Mouse (Mus musculus): ENCODE measurements at regions not wholly inside any gene's neighbourhood (a gene's known extent, or its start where the extent isn't known, plus 50 kb on each side); places are given as distances from the start of the nearest gene placed in this dataset.

DNA sequence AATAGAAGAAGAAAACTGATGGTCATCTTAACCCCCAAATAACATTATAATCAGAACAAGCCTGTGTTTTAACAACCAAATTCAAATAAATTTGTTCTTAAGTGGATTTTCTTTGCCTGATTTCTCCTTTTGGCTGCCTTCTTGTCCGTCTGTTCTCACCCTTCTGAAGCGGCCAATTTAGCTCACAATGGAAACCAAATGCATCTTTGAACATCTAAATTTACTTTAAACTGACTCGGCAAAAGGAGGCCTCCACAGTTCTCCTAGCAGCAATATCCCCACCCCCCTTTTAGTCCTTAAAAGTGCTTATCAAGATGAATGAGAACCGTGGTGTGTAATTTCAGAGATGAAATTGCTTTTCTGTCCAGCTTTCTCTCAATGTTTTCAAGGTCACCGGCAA lies 389.6 kb upstream of the Adamts16 start:
- DNase-seq = no peak

DNA sequence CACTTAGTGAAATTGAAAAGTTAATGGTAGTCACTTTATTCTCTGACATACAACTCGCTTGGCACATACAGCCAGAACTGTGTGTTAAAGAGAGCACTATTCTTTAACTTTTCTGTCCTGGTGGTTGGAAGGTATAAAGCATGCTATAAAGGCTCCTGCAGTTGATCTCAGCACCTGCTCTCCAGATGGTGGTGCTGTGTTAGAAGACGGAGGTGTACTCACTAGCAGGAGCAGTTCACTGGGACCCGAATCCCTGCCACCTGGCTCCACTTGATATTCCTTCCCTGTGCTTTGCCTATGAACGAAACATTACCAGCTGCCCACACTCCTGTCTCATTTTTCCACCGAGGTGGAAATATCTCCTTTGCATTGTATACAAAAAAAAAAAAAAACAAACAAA lies 373.2 kb upstream of the Adamts16 start:
- DNase-seq = no peak

DNA sequence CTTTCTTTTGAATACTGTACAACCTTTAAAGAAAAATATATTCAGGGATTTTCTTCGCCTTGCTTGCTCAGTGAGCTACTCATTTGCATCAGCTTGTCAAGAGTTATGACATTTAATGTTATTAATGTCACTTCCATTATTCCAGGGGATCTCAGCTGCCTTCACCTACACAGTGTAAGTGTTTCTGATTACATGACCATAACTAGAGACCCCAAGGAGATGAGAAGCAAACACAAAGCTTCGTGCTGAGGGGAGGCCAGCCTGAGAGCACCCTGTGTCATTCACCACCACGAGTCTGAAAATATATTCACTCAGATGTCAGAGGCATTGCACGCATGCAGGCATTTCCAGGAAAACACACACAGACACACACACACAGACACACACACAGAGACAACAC lies 369.8 kb upstream of the Adamts16 start:
- DNase-seq = no peak

DNA sequence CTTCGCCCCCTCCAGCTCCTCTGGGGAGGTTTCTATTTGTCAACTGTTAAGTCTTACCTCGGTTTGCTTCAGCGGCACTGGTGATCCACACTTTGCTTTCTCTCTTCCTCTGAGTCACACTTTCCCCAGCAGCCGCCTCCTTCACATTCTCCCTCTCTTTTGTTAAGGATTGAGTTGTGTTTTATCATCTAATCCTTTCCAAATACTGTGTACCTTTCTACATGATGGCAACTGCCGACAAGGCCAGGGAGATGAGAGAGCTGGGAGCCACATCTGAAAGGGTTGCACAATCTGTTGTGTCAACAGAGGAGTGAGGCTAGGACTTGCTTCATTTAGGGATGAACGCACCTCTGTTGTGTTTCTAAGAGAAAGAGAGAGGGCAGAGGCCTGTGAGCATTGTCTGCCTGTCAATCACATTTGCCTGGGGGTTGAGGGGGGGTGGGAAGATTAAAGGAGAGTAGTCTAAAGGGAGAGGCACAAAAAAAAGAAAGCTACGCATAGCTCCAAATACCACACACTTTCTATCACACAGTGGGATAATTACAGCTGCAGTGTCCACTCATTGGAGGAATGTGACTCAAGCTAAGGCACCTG lies 369.1 kb upstream of the Adamts16 start:
- DNase-seq = no peak

DNA sequence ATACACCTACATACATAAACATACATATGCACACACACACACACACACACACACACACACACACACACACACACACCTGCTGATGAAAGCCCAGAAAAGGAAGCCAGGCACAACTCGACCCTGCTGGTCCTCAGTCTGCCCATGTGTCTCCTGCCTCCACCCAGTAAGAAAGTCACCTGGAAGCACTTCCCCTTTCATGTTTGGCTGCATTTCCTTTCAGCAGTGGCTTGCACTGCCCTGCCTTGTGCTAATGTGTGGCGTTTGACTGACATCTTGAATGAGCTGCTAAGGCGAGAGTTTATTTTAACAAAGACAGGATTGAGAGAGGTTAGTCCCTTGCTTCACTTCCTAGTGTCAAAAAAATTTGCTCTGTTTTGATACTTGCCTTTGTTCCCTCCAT lies 364.1 kb upstream of the Adamts16 start:
- DNase-seq = no peak

DNA sequence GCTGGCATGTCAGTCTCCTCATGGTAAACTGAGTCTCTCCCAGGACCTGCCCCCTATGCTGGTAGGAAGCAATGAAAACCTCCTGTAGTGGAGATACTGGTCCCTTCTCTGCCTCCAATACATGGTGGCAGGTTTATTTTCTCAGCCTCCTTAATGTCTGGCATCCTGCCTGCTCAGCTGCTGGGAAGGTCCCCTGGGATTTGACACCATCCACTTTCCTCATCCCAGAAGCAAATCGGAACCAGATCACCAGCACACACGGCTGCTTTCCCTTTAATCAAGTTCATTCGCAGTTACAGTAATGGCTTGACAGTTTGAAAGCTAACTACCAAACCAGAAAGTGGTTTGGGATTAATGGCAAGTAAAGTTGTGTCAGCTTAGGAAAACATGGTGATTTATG lies 359.0 kb upstream of the Adamts16 start:
- no peak for DNase-seq

DNA sequence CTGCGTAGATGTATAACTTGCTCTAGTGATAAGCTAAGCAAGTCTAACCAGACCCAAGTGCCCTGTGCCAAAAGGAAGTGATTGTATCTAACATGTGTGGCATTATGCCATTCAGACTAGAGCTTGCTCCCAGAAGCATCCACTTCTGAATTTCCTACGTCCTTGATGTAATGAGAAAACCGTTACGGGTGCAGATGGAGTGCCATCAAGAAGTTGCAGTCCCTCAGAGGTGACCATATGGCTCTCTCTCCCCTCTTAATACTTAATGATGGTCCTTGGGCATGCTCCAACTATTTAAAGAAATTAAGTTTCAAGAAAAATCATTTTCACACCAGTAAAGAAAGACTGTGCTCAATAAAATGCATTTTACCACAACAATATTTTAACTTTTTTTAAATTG lies 354.1 kb upstream of the Adamts16 start:
- no peak for DNase-seq

DNA sequence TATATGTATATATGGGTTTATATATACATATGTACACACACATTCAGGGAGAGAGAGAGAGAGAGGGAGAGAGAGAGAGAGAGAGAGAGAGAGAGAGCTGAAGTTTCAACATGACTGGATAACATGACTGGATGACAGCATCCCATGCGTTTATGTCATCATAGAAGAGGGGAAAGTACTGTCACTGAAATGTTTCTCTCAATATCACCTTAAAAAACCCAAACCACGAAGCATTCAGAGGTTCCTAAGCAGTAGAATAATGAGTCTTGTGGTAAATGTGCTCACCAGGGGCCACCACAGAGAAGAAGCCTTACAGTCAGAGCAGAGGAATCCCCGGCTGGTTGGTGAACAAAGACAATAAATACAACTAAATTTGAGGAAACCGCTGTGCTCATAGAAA lies 342.9 kb upstream of the Adamts16 start:
- DNase-seq = no peak

DNA sequence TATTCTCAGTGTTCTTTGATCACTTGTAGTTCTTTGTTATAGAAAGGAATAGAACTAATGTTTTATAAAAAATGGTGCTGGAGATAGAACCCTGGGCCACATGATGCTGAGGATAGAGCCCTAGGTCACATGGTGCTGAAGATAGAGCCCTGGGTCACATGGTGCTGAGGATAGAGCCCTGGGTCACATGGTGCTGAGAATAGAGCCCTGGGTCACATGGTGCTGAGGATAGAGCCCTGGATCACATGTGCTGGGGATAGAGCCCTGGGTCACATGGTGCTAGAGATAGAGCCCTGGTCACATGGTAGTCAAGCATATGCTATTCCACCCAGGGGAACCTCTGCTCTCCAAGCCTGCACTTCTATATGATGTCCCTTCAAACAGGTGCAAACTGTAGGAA lies 337.5 kb upstream of the Adamts16 start:
- no peak for DNase-seq

DNA sequence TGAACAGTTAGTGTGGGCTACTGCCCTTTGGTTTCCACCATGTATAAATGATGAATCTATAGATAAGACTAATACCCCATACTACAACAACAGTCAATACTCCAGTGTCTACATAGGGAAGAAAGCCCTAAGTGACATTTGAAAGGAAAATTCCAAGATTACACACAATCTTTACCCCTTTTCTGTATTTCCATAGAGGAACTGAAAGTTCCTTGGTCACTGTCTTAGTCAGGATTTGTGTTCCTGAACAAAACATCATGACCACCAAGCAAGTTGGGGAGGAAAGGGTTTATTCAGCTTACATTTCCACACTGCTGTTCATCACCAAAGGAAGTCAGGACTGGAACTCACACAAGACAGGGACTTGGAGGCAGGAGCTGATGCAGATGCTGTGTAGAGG lies 332.7 kb upstream of the Adamts16 start:
- DNase-seq = no peak

DNA sequence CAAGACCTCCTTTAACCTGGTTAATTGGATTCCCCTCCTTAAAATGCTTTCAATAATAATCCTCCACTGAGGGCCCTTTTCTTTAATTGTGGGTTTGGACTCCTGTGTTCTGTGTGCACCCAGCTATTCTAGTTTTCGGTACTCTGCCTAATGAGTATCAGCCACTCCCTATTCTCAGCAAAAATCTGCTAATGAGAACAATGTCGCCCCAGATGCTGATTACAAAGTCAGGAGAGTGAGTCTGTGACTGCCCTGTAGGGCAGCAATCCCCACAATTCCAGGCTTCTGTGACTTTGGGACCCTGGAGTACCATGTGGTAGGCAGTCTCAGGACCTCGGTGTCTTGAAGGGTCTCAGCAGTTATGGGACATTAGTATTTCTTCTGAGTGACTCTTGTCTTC lies 324.6 kb upstream of the Adamts16 start:
- DNase-seq = no peak

DNA sequence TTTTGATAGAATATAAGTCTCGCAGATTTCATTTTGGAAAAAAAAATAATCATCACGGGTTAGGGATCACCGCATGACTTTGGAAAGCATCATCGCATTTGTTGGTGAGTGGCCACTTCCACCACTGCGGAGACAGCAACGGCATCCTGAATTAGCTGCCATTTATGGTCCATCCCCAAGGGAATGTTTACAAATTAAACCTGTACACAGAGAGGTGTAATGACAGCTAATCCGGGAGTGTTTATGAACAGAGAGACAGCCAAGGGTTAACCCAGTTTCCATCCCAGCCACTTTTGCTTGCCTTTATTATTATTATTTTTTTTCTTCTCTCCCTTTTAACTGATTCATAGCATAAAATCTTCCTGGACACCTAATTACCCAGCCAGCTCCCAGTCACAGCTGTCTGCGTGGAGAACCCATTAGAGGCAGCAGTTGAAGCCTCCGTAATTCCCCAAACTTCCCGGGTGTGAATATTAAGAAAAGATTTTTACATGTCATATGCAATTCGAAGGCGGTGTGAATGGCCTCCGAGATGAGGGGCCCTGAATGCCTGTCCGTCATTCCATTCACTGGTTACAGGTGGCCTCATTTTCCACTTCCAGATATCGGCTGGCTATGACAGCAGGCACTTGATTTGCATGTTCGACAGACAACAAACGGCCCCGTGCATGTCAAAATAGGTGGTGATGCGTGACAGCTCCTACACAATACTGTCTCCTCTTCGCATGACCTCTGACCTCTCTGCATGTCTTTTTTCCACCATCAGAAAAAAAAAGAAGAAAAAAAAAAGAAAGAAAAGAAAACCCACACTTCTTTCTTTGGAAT lies 323.7 kb upstream of the Adamts16 start:
- DNase-seq = no peak

DNA sequence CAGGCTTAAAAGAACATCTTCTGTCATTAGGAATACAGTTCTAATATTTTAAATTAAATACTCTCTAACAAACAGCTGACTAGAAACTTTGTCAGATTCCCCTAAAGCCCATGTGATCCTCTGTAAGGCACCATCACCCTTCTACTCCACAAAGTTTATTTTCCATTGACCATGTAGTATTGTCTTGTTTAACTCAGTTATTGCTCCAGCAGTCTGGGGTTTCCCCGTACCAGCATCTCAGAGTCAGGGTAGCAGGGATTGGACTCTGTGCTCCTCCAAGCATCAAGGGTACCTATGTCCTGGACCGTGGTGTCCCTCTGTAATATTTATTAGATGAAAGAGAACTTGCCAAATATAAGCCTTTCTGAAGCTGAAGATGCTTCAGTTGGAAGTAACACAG lies 322.4 kb upstream of the Adamts16 start:
- no peak for DNase-seq

DNA sequence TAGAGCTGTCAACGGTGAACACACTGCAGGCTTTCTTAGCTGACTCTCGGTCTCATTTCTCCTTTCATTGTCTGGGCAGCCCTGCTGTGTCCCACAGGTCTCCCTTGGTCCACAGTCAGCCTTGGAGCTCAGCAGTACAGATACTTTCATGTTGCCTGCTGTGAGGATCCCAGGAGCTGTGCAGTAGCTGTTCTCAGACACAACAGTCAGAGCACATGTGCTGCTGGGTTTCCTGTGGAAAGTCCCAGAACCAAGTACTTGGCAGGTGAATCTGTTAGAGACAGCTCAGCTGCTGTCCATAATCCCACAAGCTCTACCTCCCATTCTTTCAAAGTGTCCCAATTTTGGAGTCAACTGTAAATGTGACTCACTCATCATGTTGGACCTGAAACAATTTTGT lies 321.3 kb upstream of the Adamts16 start:
- DNase-seq = no peak

DNA sequence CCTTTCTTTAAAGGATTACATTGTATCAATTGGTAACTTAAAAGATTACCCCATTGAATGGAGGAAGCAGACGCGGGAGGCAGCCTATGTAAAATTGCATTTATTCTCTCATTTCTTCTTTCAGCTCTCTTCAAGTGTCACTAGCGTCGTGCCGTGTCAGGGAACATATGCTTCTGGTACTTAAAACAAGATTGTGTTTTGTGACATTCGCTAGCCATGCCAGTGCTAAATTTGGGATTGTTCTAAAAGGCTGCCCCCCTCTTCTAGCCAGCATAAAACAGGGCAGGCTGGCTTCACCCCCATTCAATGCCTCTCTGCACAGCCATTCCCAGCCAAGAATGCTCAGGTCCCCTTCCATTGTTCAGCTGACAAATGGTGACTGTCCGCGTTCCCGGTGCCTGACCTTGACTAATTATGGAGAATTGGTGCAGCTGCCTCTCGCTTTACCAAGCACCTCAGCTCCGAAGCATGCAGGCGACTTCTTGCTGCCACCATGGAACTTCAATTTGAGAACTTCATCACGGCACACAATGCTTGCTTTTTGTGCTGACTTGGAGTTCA lies 316.8 kb upstream of the Adamts16 start:
- no peak for DNase-seq

DNA sequence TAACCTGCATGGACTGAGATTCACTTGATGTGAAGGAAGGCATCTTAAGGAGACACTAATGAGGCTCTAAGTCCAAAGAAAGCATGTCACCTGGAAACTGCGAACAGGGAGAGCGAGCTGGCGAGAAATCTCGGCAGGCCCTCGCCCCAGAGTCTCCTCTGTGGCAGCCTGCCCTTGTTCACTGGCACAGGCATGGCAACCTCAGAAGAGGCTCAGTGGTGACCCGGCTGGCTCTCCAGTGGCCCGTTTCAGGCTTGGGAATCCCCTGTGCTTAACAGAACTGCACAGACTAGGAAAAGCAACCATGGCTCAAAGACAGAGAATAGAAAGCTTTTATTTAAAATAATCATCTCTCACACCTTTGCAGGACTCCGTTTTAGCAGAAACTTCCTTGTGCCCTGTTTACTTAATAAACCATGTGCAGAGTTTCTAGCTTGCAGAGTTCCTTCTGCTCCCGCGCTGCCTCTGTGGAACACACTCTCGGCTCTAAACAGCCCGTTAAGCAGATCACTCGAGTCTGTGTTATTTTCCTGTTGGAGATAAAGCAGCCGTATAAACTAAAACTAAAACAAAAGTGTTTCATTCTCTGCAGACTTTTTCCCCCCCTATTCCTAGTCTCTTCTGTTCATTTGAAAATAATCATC lies 316.2 kb upstream of the Adamts16 start:
- no peak for DNase-seq

DNA sequence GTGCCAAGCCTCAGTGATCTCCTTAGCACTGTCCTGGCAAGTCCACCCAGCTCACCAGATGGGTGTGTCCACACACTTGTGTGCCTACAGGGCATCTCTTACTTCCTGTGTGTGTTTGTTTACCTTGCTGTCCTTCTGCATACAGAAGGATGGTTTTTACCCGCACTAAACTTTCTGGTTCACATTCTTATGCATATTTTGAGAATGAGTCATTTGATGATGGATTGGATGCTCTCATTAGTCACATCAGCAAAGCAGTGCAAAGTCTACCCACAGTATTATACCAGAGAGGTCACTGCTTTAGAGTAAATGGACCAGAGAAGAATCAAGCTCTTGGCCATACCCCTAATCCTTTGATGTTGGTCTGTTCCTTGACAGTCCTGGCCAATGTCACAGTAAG lies 308.5 kb upstream of the Adamts16 start:
- DNase-seq = no peak

DNA sequence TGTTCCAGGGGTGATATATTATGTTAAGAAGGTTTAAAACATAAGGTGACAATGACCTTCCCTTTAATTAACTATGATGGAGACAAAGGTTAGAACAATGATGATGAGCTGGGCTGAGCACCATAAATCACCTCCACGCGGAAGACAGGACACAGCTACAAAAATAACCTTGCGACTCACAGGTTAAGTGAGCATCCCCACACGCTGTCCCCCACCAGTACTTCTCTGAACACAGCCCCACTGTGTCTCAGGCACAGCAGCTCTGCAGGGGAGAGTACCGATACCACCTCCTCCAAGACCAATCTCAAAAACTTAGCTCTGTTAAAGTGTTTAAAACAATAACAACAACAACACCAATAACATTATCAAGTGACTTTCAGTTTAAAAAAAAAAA lies 307.7 kb upstream of the Adamts16 start:
- no peak for DNase-seq

DNA sequence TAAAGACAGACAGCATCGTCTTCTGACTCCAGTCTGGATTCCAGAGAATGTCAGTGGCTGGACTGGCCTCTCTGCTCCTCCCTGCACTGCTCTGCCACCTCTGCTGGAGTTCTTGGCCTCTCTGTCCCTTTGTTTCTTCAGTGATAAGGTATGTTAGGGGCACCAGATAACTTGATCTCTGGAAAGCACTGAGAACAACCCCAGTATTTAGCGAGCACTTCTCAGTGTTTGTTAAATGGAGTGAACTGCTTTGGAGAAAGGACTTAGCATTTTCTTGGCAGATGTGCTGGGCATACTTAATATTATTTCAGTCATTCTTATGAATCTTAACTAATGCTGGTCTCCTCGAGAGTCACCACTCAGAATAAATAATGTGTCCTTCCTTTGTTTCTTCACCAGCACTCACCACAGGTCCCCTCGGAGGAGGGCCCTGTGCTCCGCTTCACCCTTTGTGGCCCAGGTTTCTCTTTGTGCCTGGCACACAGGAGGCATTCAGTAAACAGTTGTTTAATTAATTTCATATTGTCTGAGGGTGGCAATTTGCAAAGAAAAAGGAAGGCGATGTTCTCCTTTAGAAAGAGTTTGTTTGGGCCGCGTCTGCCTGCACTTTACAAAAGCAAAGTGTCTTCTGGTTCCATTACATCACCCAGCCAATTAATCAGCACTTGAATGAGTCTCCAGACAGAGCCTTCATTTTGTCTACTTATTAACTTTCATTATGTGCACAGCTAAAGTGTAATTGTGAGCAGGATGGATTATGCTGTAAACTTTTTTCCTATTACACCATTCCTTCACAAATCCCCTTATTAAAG lies 307.1 kb upstream of the Adamts16 start:
- no peak for DNase-seq

DNA sequence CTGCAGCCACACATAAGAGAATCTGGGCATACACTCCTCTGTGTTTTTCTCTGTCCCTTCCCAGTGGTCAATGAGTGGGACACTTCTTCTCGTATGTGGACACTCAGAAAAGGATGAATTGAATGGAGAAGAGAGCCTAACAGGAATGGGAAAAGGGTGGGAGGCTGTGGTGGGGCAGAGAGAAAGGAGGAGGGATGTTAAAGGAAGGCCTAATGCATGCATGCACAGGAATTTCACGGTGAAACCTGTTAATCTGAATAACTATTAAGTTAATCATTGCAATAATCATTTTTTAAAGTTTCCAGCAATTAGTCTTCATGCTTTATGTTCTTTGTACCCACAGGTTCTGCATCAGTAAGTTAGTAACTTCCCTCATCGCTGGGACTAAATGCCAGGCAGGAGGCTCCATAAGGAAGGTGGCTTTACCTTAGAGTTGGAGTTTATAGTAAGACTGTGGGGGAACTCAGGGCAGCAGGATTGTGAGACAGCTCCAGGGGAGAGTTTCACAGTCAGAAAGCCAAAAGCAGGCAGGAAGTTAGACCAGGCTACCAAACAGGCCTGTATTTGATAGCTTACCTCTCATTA lies 305.3 kb upstream of the Adamts16 start:
- no peak for DNase-seq

DNA sequence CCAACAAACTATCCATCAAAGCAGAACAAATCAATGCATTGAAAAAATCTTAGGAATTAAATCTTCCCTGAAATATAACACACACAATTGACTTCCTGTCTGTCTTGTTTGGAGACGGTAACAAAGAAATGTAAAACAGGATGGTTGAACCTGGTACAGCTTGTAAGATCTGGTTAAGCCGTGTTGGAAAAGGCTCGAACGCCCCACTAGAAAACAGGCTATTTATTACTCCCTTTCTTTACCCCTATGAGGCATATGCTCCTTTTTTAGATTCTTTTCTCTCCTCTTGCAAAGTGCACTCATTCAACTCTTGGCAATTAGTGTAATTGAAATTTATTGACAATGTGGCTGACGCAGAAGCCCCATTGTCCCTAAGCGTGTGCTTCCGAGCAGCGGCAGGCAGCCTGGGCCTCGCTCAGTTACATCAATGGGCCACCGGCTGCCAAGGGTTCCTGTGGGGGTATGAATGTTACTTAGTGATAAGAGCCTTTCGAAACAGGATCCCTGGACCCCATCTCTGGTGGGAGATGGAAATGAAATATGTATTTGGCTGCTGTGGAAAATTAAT lies 297.2 kb upstream of the Adamts16 start:
- no peak for DNase-seq

DNA sequence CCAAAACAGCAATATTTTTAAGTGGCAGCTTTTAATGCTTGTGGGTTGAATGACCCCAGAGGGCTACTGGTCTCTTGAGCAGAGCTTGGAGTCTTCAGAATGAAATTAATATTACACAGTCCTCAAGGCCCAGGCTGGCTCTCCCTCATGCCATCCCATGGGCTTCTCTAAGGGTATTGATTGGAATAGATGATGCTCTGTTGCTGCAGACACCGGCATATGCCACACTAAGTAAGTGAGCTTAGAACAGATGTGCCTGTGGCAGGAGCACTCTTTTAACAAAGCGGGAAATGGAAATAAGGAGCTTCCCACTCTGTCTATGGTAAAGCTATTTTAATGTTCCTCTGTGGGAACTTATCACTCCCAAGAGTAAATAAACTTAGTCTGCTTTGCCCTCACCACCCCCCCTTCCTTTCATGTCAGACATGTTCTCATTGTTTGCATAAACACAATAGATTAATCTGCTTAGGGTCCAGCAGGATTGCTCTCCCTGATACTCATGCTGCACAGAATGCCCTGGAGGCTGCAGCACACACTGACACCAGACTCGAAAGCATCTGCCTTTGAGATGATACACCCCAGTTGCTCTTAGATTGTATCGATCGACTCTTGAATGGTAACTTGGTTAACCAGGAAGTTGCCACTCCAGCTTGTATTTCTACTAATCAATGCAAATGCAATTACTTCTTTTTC lies 294.5 kb upstream of the Adamts16 start:
- no peak for DNase-seq
